Mouse (Mus musculus) frontal cortex, postnatal 14 days (tissue): ENCODE results near the gene Cxcl16.

Experiments
- DNase-seq, 2 experiments: peaks; one replicate each; pipeline ENCODE4 v3.0.0; 2022; ENCODE audit warnings: low spot score in 2 of 2

Cxcl16 gene

DNA sequence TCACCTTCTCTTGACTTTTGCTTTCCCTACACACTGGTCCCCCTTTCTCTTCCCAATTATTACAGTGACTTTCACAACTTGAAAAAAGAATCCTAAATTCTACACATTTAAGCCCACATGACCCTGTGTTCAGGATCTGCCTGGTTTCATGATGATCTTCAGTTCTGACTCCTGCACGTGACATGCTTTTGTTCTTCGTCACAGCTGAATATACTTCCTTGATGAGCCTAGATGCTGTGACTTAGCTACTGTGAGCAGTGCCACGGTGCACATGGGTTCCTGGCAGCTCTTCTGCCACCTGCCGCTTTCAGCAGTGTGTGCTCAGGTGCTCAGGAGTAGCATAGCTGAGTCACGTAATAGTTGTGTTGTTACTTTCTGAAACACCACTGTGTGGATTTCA, 47.2 kb downstream of the Cxcl16 start:
- no peak for DNase-seq

DNA sequence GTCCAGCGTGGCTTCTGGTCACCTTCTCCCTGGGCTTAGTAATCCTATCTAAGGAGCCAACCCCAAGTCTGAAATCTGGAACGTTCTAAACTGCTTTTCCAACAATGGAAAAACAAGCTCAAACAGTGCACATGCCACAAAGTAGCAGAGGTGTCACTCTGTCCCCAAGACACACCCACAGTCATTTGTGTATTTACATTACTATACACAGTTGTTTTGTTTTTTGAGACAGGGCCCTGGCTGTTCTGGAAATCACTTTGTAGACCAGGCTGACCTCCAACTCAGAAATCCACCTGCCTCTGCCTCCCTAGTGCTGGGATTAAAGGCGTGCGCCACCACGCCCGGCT, 49.5 kb downstream of the Cxcl16 start:
- no peak for DNase-seq

DNA sequence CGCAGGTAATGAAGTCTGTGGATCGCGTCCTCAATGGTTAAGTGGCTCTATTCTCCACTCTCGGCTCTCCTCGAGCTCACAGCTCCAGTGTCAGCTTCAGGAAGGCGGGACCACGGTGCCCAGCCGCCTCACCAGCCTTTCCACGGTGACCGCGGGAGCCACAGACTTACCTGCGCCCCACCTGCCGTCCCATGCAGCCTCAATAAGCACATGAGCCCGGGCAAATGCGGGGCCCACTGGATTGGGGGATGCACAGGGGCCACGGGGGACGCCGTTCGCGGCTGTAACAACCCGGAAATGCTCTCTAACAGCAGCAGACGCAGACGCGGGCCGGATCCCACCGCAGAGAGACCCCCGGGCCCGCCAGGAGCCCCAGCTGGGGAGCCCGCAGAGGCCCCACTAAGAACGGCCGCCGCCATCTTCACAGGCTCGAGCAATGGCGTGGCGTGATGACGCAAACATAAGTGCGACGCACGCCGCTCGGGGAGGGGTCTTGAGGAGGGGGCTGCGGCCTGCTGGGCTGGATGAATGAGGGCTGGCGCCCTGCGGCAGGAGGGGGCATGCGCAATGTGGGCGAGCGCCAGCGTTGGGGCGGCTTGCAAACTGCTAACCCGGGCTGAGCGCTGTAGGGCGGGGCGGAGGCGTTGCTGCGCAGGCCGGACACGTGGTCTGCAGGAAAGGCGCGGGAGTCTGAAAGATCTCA, 50.0 kb downstream of the Cxcl16 start, which contains the start of gene Pelp1:
Gene Pelp1, minus strand, starts transcription at position 438 of the 703 bp plus-strand sequence.
- DNase-seq = peak; percentile 88 to 89
